Mouse (Mus musculus): Measurements from ENCODE around the gene Dcp1b. TPM values are rescaled to one million over a fixed set of nuclear protein-coding genes. Genes with fewer than 3 reads are reported as not detected.
A peak's percentile ranks its signal among the peaks of the same experiment; 100 is the strongest.

Dcp1b gene
- polyA plus RNA-seq, 1 experiment from 2014 or later: 7.9 TPM

DNA sequence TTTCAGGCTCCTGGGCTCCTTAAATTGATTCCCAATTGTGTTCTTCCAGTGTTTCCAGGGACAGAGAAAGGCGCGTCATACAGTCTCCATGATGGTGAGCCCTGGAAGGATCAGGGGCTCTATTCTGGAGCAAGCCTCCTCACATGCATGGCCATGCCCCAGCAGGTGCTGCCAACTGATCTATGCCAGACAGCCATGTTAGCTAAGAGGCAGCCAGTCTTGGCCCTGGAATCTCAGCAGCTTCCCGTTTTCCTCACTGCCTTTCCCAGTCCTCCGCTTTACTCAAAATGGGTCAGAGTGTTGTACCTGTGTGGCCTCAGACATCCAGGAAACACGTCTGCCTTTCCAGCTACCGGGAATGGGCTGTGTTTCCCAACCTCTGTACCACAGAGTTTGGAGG is 50.7 kb downstream of the Dcp1b start:
- H3K27ac ChIP-seq (replicated peaks; ENCODE audit: low read depth, low read length): no peak overlapping the region
- H3K4me3 ChIP-seq (ENCODE audit: low read depth, low read length): no peak overlapping the region
- H3K9ac ChIP-seq (replicated peaks; ENCODE audit: low read length): no peak overlapping the region
- no peaks in the 10 kb centered on the region for H3K27me3 ChIP-seq (ENCODE audit: control insufficient read depth, insufficient read depth, low read length)
- no peak for DNase-seq (ENCODE audit: low spot score)
- no peaks in the 10 kb centered on the region for H3K4me1 ChIP-seq (ENCODE audit: control insufficient read depth, insufficient read depth, low read length)
- no peak for ATAC-seq (replicated peaks; ENCODE audit: insufficient number of reproducible peaks, low FRiP score, low TSS enrichment, low read depth)
- no peaks in the 10 kb centered on the region for H3K9me3 ChIP-seq (replicated peaks; ENCODE audit: control insufficient read depth, low read length)
- no peak overlapping the region for H3K4me2 ChIP-seq (ENCODE audit: low read depth, low read length)
- 89% methylated on average over 6 of the region's 6 CpGs for WGBS
- no peaks in the 10 kb centered on the region for H3K36me3 ChIP-seq (replicated peaks; ENCODE audit: control insufficient read depth, insufficient read depth, low read depth, low read length)

DNA sequence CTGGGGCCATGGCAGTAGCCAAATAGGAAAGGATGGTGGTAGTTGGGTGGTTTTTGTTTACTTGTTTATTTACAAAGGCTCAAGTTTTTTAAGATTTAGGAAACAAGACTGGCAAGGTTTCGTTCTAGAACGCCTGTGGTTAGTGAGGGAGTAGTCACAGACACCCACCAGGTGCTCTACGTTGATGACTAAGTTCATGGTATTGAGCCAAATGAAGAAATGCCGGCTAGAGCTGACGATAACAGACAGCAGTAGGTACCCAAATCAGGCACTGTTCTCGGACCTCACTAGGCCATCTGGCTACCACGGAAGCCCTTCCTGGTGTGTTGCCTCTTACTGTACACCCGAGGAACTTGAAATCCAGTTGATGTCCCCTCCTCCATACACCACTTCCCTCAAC is 51.9 kb downstream of the Dcp1b start:
- no peaks in the 10 kb centered on the region for H3K9me3 ChIP-seq (replicated peaks; ENCODE audit: control insufficient read depth, low read length)
- H3K27ac ChIP-seq (replicated peaks; ENCODE audit: low read depth, low read length): no peak overlapping the region
- no peak overlapping the region for H3K9ac ChIP-seq (replicated peaks; ENCODE audit: low read length)
- H3K4me1 ChIP-seq (ENCODE audit: control insufficient read depth, insufficient read depth, low read length): no peaks in the 10 kb centered on the region
- no peak for DNase-seq (ENCODE audit: low spot score)
- no peak for ATAC-seq (replicated peaks; ENCODE audit: insufficient number of reproducible peaks, low FRiP score, low TSS enrichment, low read depth)
- no peaks in the 10 kb centered on the region for H3K27me3 ChIP-seq (ENCODE audit: control insufficient read depth, insufficient read depth, low read length)
- no peaks in the 10 kb centered on the region for H3K36me3 ChIP-seq (replicated peaks; ENCODE audit: control insufficient read depth, insufficient read depth, low read depth, low read length)
- no peak overlapping the region for H3K4me2 ChIP-seq (ENCODE audit: low read depth, low read length)
- WGBS: 91% methylated on average over 8 of the region's 8 CpGs
- no peak overlapping the region for H3K4me3 ChIP-seq (ENCODE audit: low read depth, low read length)

DNA sequence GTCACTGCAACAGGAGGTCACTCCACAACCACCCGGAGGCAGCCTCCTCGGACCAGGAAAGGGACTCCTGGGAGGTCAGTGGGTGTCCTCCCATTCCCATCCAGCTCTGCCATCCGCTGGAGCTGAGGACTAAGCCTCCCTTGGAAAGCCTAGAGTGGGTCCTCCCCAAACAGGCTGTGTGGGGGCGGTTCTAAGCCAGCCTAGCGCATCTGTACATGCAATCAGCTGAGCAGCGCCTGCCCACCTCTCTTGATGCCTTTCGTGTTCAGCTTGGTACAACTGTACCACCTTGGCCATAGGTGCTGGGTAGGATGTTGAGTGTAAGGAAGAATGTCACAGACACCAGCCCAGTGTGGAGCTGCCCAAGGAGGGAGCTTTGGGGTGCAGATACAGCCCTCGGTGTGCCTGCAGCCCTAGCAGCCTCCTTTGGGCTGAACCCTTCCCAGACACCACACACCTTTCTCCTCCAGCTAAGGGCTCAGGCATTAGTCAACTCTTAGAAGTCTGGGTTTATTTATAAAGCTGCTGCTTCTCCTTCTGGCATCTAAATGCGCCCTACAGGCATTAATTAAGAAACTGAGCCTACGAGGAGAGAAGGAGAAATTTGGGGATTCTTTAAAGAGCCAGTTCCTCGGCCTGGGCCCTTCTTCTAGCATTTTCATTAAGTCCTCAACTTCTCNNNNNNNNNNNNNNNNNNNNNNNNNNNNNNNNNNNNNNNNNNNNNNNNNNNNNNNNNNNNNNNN is 54.0 kb downstream of the Dcp1b start:
- no peak for ATAC-seq (replicated peaks; ENCODE audit: insufficient number of reproducible peaks, low FRiP score, low TSS enrichment, low read depth)
- Histone ChIP-seq H3K4me1 (ENCODE audit: control insufficient read depth, insufficient read depth, low read length) (no peaks in the 10 kb centered on the region), H3K4me3 (ENCODE audit: low read depth, low read length) (no peak overlapping the region), H3K9ac (replicated peaks; ENCODE audit: low read length) (no peak overlapping the region), H3K9me3 (replicated peaks; ENCODE audit: control insufficient read depth, low read length) (no peaks in the 10 kb centered on the region), H3K36me3 (replicated peaks; ENCODE audit: control insufficient read depth, insufficient read depth, low read depth, low read length) (no peaks in the 10 kb centered on the region), H3K27ac (replicated peaks; ENCODE audit: low read depth, low read length) (no peak overlapping the region), H3K27me3 (ENCODE audit: control insufficient read depth, insufficient read depth, low read length) (no peaks in the 10 kb centered on the region), H3K4me2 (ENCODE audit: low read depth, low read length) (no peak overlapping the region)
- no peak for DNase-seq (ENCODE audit: low spot score)
- 79% methylated on average over 11 of the region's 11 CpGs for WGBS

DNA sequence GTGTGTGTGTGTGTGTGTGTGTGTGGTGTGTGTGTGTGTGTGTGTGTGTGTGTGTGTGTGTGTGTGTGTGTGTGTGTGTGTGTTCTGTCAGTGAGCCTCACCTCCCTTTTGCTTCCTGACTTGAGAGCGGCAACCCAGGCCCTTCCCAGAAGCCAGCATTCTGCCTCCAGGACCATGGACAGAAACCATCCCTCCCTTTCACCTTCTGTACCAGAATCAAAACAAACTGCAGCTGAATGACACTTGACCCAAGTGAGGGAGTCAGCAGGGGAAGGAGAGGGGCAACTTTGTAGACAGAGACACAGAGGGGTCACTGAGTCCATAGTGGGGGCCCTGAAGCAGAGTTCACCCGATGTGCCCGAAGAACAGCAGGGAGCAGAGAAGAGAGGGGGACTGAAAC is 58.0 kb downstream of the Dcp1b start:
- H3K4me3 ChIP-seq (ENCODE audit: low read depth, low read length): no peak overlapping the region
- H3K36me3 ChIP-seq (replicated peaks; ENCODE audit: control insufficient read depth, insufficient read depth, low read depth, low read length): no peaks in the 10 kb centered on the region
- no peak for ATAC-seq (replicated peaks; ENCODE audit: insufficient number of reproducible peaks, low FRiP score, low TSS enrichment, low read depth)
- H3K27ac ChIP-seq (replicated peaks; ENCODE audit: low read depth, low read length): no peak overlapping the region
- no peaks in the 10 kb centered on the region for H3K27me3 ChIP-seq (ENCODE audit: control insufficient read depth, insufficient read depth, low read length)
- no peaks in the 10 kb centered on the region for H3K4me1 ChIP-seq (ENCODE audit: control insufficient read depth, insufficient read depth, low read length)
- peak; percentile 75 for DNase-seq (ENCODE audit: low spot score)
- no peak overlapping the region for H3K9ac ChIP-seq (replicated peaks; ENCODE audit: low read length)
- 27% methylated on average over 3 of the region's 3 CpGs for WGBS
- H3K9me3 ChIP-seq (replicated peaks; ENCODE audit: control insufficient read depth, low read length): no peaks in the 10 kb centered on the region
- H3K4me2 ChIP-seq (ENCODE audit: low read depth, low read length): no peak overlapping the region

DNA sequence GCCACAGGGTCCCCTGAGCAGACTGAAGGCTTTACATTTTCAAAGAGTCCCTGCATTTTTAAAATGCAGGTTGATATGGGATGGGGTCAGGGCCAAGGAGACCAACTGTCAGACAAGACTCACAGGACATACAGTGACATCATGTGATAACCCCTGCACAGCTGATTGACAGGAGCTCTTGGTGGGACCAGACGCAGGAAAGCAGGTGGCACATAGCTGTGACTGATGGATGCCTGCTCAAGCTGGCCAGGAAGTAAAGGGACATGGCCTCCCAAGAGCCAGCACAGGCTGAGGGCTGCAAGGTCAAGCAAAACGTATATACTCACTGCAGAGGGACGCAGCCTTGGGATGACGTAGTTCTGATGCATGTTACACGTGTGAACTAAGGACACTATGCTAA is 60.4 kb downstream of the Dcp1b start:
- Histone ChIP-seq H3K4me2 (ENCODE audit: low read depth, low read length) (no peak overlapping the region), H3K27me3 (ENCODE audit: control insufficient read depth, insufficient read depth, low read length) (no peaks in the 10 kb centered on the region), H3K4me3 (ENCODE audit: low read depth, low read length) (no peak overlapping the region), H3K27ac (replicated peaks; ENCODE audit: low read depth, low read length) (no peak overlapping the region), H3K9ac (replicated peaks; ENCODE audit: low read length) (no peak overlapping the region), H3K9me3 (replicated peaks; ENCODE audit: control insufficient read depth, low read length) (no peaks in the 10 kb centered on the region), H3K4me1 (ENCODE audit: control insufficient read depth, insufficient read depth, low read length) (no peaks in the 10 kb centered on the region), H3K36me3 (replicated peaks; ENCODE audit: control insufficient read depth, insufficient read depth, low read depth, low read length) (no peaks in the 10 kb centered on the region)
- no peak for ATAC-seq (replicated peaks; ENCODE audit: insufficient number of reproducible peaks, low FRiP score, low TSS enrichment, low read depth)
- no peak for DNase-seq (ENCODE audit: low spot score)
- 79% methylated on average over 5 of the region's 5 CpGs for WGBS

DNA sequence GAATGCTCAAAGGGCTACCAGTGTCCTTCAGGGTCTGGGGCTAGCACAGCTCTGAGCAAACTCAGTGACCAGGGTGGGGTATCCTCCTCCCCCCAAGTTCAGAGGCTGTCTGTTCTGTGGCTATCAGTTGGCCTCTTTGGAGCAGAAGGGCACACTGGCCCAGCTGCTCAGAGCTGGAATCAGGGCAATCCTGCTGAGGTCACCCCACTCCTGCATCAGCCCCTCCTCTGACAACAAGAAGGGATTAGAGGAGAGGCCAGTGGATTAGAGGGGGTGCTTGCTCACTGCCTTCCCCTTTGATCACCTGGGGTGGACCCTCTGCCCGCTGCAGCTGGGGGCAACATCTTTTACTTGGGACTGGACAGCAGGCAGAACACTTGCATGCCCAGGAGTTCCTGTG is 61.2 kb downstream of the Dcp1b start, which contains the start of gene Cacna2d4:
Cacna2d4 (plus strand) TSS at position 286 of the 400 bp plus-strand sequence.
- 54% methylated on average over 1 of the region's 1 CpGs for WGBS
- Histone ChIP-seq H3K4me1 (ENCODE audit: control insufficient read depth, insufficient read depth, low read length) (no peaks in the 10 kb centered on the region; the same call in 1 of the 2 replicates), H3K9ac (replicated peaks; ENCODE audit: low read length) (no peak within 1 kb of the TSS), H3K4me3 (ENCODE audit: low read depth, low read length) (no peak within 1 kb of the TSS), H3K36me3 (replicated peaks; ENCODE audit: control insufficient read depth, insufficient read depth, low read depth, low read length) (no peaks in the 10 kb centered on the region), H3K4me2 (ENCODE audit: low read depth, low read length) (no peak within 1 kb of the TSS), H3K27ac (replicated peaks; ENCODE audit: low read depth, low read length) (no peak within 1 kb of the TSS), H3K9me3 (replicated peaks; ENCODE audit: control insufficient read depth, low read length) (no peaks in the 10 kb centered on the region), H3K27me3 (ENCODE audit: control insufficient read depth, insufficient read depth, low read length) (no peaks in the 10 kb centered on the region)
- no peak for ATAC-seq (replicated peaks; ENCODE audit: insufficient number of reproducible peaks, low FRiP score, low TSS enrichment, low read depth)
- DNase-seq (ENCODE audit: low spot score): no peak

DNA sequence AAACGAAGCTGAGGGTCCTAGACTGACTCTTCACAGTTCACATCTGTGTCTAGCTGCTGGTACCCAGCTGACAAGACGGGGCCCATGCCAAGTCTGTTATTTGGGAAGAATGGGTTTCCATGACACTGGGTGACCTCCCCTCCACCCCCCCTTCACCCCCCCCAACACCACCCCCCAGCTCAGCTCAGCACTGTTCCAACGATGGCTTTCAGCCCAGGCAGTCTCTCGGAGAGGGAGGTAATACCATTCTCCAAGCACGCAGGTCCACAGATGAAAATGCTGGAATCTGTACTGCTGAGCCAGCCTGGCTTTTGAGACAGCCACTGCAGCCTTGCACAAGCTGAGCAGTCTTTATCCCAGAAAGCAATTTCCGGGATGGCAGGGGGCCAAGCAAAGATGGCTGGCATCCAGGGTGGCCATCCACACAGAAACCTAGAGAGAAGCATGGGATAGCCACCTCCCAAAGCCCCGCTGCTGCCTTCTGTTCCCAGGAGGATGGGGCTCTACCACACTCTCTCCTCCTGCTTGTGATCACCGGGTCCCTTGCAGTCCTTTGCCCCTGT is 62.5 kb downstream of the Dcp1b start:
- Histone ChIP-seq H3K4me3 (ENCODE audit: low read depth, low read length) (no peak overlapping the region), H3K4me1 (ENCODE audit: control insufficient read depth, insufficient read depth, low read length) (no peaks in the 10 kb centered on the region; the same call in 1 of the 2 replicates), H3K4me2 (ENCODE audit: low read depth, low read length) (no peak overlapping the region), H3K9ac (replicated peaks; ENCODE audit: low read length) (no peak overlapping the region), H3K36me3 (replicated peaks; ENCODE audit: control insufficient read depth, insufficient read depth, low read depth, low read length) (no peaks in the 10 kb centered on the region), H3K9me3 (replicated peaks; ENCODE audit: control insufficient read depth, low read length) (no peaks in the 10 kb centered on the region), H3K27ac (replicated peaks; ENCODE audit: low read depth, low read length) (no peak overlapping the region), H3K27me3 (ENCODE audit: control insufficient read depth, insufficient read depth, low read length) (no peaks in the 10 kb centered on the region)
- WGBS: 75% methylated on average over 8 of the region's 8 CpGs
- ATAC-seq (replicated peaks; ENCODE audit: insufficient number of reproducible peaks, low FRiP score, low TSS enrichment, low read depth) (no peak), DNase-seq (ENCODE audit: low spot score) (no peak)

DNA sequence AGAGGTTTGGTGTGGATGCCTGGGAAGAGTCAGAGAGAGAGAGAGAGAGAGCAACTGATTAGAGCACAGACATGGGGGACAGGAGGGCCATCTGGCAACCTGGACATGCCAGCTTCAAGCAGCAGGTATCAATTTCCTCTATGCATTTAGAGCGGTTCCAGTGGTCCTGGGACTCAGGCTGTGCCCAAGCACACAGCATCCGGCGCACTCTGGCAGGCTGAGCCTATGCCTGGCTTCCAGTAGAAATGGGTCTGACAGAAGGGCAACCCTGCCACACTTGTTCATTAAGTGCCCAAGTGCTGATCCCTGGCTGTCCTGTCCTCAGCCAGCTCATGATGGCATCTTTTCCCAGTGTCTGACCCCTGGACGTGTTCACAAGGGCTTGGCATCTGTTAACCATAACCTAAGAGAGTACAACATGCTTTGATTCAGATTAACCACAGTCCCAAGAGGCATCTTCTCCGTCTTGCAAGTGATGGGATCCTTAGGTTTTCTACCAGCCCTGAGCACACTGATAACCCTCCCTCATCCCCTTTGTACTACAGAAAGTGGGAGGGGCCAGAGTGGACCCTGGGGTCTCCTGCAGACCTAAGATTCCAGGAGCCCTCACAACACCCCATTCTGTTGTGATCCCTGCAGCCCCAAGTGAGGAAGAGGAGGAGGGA is 64.4 kb downstream of the Dcp1b start:
- 70% methylated on average over 5 of the region's 5 CpGs for WGBS
- ATAC-seq (replicated peaks; ENCODE audit: insufficient number of reproducible peaks, low FRiP score, low TSS enrichment, low read depth): no peak
- H3K9ac ChIP-seq (replicated peaks; ENCODE audit: low read length): no peak overlapping the region

More for the DNA sequence above, 64.4 kb downstream of the Dcp1b start:
- Histone ChIP-seq H3K27ac (replicated peaks; ENCODE audit: low read depth, low read length) (no peak overlapping the region), H3K4me1 (ENCODE audit: control insufficient read depth, insufficient read depth, low read length) (no peaks in the 10 kb centered on the region; the same call in 1 of the 2 replicates), H3K4me2 (ENCODE audit: low read depth, low read length) (no peak overlapping the region), H3K4me3 (ENCODE audit: low read depth, low read length) (no peak overlapping the region), H3K9me3 (replicated peaks; ENCODE audit: control insufficient read depth, low read length) (no peaks in the 10 kb centered on the region), H3K27me3 (ENCODE audit: control insufficient read depth, insufficient read depth, low read length) (no peaks in the 10 kb centered on the region), H3K36me3 (replicated peaks; ENCODE audit: control insufficient read depth, insufficient read depth, low read depth, low read length) (no peaks in the 10 kb centered on the region)
- no peak for DNase-seq (ENCODE audit: low spot score)
